Mouse (Mus musculus) lung, postnatal 0 days (tissue): ENCODE results near the gene Gsta3. TPM values are rescaled to one million over a fixed set of nuclear protein-coding genes. Genes with fewer than 3 reads are reported as not detected.
A peak's percentile ranks its signal among the peaks of the same experiment; 100 is the strongest.
"Not testable (repeated sequence)": the region's sequence is repeated elsewhere in the genome, so short reads cannot be mapped to it uniquely, and the experiment has no call there.

Experiments used
- ATAC-seq: fragments of 200-750 bp; cut with Nextera tagmentation; 2 replicates; pipeline ENCODE4 v1.8.0; 2017; ENCODE audit warnings: moderate library complexity
- DNase-seq: peaks from one replicate; pipeline ENCODE4 v3.0.0-alpha.2; 2016; ENCODE audit warnings: low spot score
- H3K27ac ChIP-seq: fragments of 300-500 bp; sonication (generic); 2 replicates; pipeline ENCODE4 v1.5.1; 2014; ENCODE audit warnings: antibody characterized with exemption, mild to moderate bottlenecking, low read length, mixed read lengths
- H3K27me3 ChIP-seq: fragments of 300-500 bp; sonication (generic); replicated peaks from 2 replicates; pipeline ENCODE4 v1.6.1; 2014; ENCODE audit warnings: low read length, mixed read lengths; ENCODE audit not compliant: insufficient read depth
- H3K36me3 ChIP-seq: fragments of 300-500 bp; sonication (generic); 2 replicates; pipeline ENCODE4 v1.6.1; 2014; ENCODE audit warnings: low read length, mixed read lengths; ENCODE audit not compliant: insufficient read depth
- H3K4me1 ChIP-seq: fragments of 300-500 bp; sonication (generic); 2 replicates; pipeline ENCODE4 v1.6.1; 2014; ENCODE audit warnings: antibody characterized with exemption, low read depth, low read length, mixed read lengths; ENCODE audit not compliant: insufficient read depth
- H3K4me2 ChIP-seq: fragments of 300-500 bp; sonication (generic); replicated peaks from 2 replicates; pipeline ENCODE4 v1.6.1; 2014; ENCODE audit warnings: low read depth, mild to moderate bottlenecking, low read length, moderate library complexity, mixed read lengths
- H3K4me3 ChIP-seq: fragments of 300-500 bp; sonication (generic); 2 replicates; pipeline ENCODE4 v1.5.1; 2014; ENCODE audit warnings: low read depth, low read length
- H3K9ac ChIP-seq: fragments of 300-500 bp; sonication (generic); replicated peaks from 2 replicates; pipeline ENCODE4 v1.6.1; 2014; ENCODE audit warnings: low read depth, mild to moderate bottlenecking
- H3K9me3 ChIP-seq: fragments of 300-500 bp; sonication (generic); 2 replicates; pipeline ENCODE4 v1.6.1; 2016; ENCODE audit warnings: low read length, mixed read lengths
- CTCF ChIP-seq: IDR thresholded peaks from 2 replicates; pipeline ENCODE4 v1.5.1; 2016; ENCODE audit warnings: antibody characterized with exemption, mild to moderate bottlenecking
- EP300 ChIP-seq: IDR thresholded peaks from 2 replicates; pipeline ENCODE4 v1.6.1; 2016; ENCODE audit warnings: antibody characterized with exemption, mild to moderate bottlenecking, control low read depth
- WGBS: fragments of 180-500 bp; shearing (Covaris S2); extraction: QIAGEN DNeasy Blood & Tissue Kit; methylation state at CpG from one replicate; pipeline ENCODE4 v1.1.7; 2014; 5-methylcytosine and 5-hydroxymethylcytosine counted together
- polyA plus RNA-seq: library from polyadenylated mRNA; unstranded; fragments of >200 nt; fragmentation: Nextera tagmentation; extraction: Ambion mirVana; gene quantifications from 2 replicates; pipeline ENCODE4 v1.2.1, GENCODE M21; 2015

The Gsta3 gene
- polyA plus RNA-seq, 1 experiment from 2014 or later, result 23.5 TPM

DNA sequence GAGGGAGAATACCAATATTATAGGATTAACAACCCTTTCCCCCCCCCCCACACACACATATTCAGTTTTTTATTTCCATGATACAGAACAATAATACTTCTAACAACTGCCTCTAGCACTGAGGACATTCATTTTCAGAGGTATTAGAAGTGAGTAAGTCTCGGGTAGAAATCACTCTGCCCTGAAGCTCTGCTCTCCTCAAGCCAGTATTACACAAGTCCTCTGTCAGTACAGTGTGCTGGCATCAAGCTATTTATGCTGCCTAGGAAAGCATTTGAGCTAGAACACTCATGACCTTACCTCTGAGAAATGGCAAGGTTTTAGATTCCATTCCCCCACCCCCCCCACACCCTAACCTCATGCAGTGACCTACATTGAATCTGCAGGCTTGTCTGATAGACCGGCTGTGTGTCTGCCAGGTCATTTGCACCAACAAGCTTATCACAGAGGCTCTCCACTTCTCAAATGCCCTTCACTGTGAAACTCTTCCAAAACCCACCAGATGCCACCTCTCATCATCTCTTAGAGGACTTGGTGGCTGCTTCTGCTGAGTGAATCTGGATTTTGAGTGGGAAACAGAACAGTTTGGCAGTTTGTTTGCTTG is 34.1 kb downstream of the Gsta3 start:
- Histone ChIP-seq H3K27ac (no peak overlapping the region), H3K4me2 (no peak overlapping the region), H3K36me3 (no peaks in the 10 kb centered on the region), H3K27me3 (no peaks in the 10 kb centered on the region), H3K4me1 (no peaks in the 10 kb centered on the region), H3K9me3 (no peaks in the 10 kb centered on the region), H3K9ac (no peak overlapping the region), H3K4me3 (no peak overlapping the region)
- DNase-seq (no peak), ATAC-seq (no peak)
- TF ChIP-seq CTCF, result no peak
- no peak for TF ChIP-seq EP300
- 65% methylated on average over 2 of the region's 2 CpGs for WGBS

DNA sequence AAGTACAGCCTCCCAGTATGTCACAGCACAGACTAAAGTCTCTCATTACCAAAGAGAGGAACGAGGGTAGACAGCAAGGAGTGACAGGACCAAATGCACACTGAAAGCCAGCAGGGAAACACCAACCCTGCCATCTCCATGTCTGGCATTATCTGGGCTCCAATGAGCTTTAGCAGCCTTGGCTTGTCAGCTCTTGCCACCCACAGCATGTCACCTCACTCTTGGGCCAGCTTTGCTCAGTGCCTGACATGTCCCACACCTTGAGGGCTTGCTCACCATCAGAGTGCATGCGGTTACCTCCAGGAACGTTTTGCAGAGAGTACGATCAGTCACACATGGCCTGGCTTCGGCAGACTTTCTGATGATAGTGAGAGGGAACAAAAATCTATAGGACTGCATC is 35.0 kb downstream of the Gsta3 start:
- 82% methylated on average over 5 of the region's 5 CpGs for WGBS
- not testable (repeated sequence) for DNase-seq, H3K9ac ChIP-seq

DNA sequence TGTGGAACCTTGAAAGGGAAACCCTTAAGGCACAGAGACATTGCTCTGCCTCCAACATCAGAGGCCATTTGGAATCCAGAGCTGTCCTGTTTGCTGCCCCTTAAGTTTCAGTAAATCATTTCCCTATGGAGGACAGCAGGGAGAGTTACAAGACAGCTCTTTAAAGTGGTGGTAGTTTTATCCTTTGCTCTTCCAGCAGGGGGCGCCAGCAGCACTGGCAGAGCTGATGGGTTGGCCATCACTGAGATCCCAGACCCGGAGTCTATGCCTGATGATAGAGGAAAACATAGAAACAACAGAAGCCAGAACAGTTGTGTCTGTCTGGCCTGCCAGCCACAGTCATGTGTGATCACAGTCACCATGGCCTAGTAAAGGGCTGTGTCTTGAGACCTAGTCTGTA is 35.8 kb downstream of the Gsta3 start:
- not testable (repeated sequence) for H3K4me3 ChIP-seq, H3K4me2 ChIP-seq, H3K9me3 ChIP-seq, ATAC-seq, H3K36me3 ChIP-seq, H3K4me1 ChIP-seq, H3K27me3 ChIP-seq, H3K27ac ChIP-seq, DNase-seq, H3K9ac ChIP-seq
- peak; percentile 30; the same call in 1 of the 2 replicates for TF ChIP-seq CTCF
- WGBS, result 28% methylated on average over 1 of the region's 2 CpGs

More for the DNA sequence above, 35.0 kb downstream of the Gsta3 start:
- H3K27me3 ChIP-seq, H3K4me1 ChIP-seq, H3K4me2 ChIP-seq, H3K9me3 ChIP-seq, H3K36me3 ChIP-seq, H3K4me3 ChIP-seq, ATAC-seq, H3K27ac ChIP-seq: not testable (repeated sequence)

- H3K4me3 ChIP-seq, result no peak overlapping the region
- DNase-seq (no peak), ATAC-seq (no peak)
- no peak overlapping the region for H3K27ac ChIP-seq
- no peaks in the 10 kb centered on the region for H3K4me1 ChIP-seq
- H3K4me2 ChIP-seq, result no peak overlapping the region
- 68% methylated on average over 2 of the region's 2 CpGs for WGBS
- TF ChIP-seq EP300, result no peak
- TF ChIP-seq CTCF, result no peak
- H3K27me3 ChIP-seq, result no peaks in the 10 kb centered on the region
- no peaks in the 10 kb centered on the region for H3K9me3 ChIP-seq
- H3K36me3 ChIP-seq, result no peaks in the 10 kb centered on the region
- H3K9ac ChIP-seq, result no peak overlapping the region
Measured at GRCm38 (mm10) chr1:21280306-21280705, 39.9 kb downstream of the Gsta3 start.

DNA sequence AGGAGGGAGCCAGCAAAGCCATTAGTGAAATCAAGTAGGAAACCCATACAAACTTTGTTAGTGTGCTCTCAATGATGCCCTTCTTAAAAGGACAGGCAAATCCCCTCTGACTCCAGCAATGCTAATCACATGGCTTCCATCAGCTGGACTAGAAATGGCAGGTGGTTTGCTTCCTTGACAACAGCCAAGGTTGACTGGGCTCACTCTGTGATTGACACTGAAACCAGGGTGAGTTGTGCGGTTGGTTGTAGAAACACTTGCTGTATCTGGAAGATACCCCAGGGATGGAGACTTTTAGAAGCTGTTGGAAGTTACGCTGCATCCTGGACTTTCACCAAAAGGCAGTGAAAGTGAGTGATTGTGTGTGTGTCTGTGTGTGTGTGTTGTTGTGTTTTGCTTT is 44.3 kb downstream of the Gsta3 start:
- 76% methylated on average over 2 of the region's 2 CpGs for WGBS
- H3K36me3 ChIP-seq, H3K27ac ChIP-seq, H3K4me2 ChIP-seq, DNase-seq, H3K27me3 ChIP-seq, H3K9me3 ChIP-seq, ATAC-seq, H3K9ac ChIP-seq, H3K4me3 ChIP-seq, H3K4me1 ChIP-seq: not testable (repeated sequence)

DNA sequence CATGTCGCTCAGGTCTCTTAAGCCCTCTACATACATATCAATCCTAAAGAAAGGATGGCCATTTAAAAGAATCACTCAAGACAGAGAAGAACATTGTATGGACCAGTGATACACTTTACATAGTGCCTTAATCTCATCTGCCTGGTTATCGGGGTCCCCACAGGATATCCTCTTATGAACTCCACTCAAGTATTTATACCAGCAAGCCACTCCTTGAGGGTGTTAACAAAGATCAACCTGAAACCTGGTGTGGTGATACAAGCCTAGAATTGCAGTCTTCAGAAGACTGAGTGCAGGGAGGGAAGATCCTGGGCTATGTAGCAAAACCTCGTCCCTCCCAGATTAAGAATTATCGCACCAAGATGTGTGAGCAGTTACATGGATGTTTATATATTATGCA is 51.0 kb downstream of the Gsta3 start:
- no peak overlapping the region for H3K9ac ChIP-seq
- DNase-seq, result no peak
- no peak for ATAC-seq
- no peak overlapping the region for H3K4me2 ChIP-seq
- no peaks in the 10 kb centered on the region for H3K27me3 ChIP-seq
- 83% methylated on average over 4 of the region's 4 CpGs for WGBS
- no peaks in the 10 kb centered on the region for H3K36me3 ChIP-seq
- H3K4me3 ChIP-seq, result no peak overlapping the region
- no peaks in the 10 kb centered on the region for H3K9me3 ChIP-seq
- TF ChIP-seq CTCF, result no peak
- no peak for TF ChIP-seq EP300
- H3K27ac ChIP-seq, result no peak overlapping the region
- no peaks in the 10 kb centered on the region for H3K4me1 ChIP-seq

DNA sequence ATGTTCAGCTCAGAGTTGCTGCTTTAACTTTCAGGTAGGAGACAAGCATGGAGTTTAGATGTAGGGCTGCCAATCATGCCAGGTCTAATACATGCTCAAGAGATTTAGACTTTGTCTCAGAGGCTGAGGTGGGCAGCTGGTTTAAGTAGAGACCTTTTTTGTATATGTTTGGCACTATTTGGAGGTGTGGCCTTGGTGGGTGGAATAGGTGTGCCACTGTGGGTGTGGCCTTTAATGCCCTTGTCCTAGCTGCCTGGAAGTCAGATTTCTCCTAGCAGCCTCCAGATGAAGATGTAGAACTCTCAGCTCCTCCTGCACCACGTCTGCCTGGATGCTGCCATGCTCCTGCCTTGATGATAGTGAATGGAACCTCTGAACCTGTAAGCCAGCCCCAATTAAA is 52.2 kb downstream of the Gsta3 start:
- H3K9me3 ChIP-seq, result no peaks in the 10 kb centered on the region
- WGBS, result 52% methylated on average over 1 of the region's 1 CpGs
- no peak overlapping the region for H3K9ac ChIP-seq
- no peak overlapping the region for H3K4me3 ChIP-seq
- no peak overlapping the region for H3K4me2 ChIP-seq
- TF ChIP-seq CTCF, result no peak
- TF ChIP-seq EP300, result no peak
- H3K27me3 ChIP-seq, result no peaks in the 10 kb centered on the region
- no peak overlapping the region for H3K27ac ChIP-seq
- no peaks in the 10 kb centered on the region for H3K4me1 ChIP-seq
- ATAC-seq (no peak), DNase-seq (no peak)
- no peaks in the 10 kb centered on the region for H3K36me3 ChIP-seq
